Mouse (Mus musculus) cerebellum, adult 18-20 months (tissue): ENCODE data around the gene Rccd1.
A peak's percentile ranks its signal among the peaks of the same experiment; 100 is the strongest.
"Not testable (repeated sequence)": the region's sequence is repeated elsewhere in the genome, so short reads cannot be mapped to it uniquely, and the experiment has no call there.

Experiments
- DNase-seq, 2 experiments: peaks; one replicate each; pipeline ENCODE4 v3.0.0; 2021

The Rccd1 gene

DNA sequence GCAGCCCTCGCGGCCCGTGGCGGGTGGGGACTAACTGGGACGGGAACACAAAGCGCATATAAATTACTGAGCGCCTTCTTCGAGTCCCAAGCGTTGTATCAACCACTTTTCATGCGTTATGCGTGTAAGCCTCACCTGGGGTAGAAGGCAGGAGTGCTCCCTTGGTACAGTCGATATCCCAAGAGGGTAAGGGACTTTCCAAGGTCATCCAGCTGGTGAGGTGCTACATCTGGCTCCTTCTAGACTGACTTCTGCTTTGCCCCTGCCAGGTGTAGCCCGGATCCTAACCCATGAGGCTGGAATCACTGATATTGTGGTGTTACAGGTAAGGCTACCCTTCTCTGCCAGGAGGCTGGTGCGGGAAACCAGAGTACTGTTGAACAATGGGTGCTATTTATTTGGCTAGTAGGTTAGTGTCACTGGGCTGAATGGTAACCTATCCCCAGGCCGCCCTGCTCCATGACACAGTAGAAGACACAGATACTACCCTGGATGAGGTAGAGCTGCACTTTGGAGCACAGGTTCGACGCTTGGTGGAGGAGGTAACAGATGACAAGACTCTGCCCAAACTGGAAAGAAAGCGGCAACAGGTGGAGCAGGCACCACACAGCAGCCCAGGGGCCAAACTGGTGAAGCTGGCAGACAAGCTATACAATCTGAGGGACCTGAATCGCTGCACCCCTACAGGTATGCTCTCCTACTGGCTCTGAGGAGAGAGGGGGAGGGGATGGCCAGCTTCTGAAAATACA, 19.2 kb upstream of the Rccd1 start:
- no peak for DNase-seq

- peak; percentile 95 to 98 for DNase-seq
Observed at GRCm38 (mm10) chr7:80342858-80343257, 18.6 kb upstream of the Rccd1 start, which contains the start of gene Hddc3. Hddc3 (plus strand) TSS chr7:80343104.

DNA sequence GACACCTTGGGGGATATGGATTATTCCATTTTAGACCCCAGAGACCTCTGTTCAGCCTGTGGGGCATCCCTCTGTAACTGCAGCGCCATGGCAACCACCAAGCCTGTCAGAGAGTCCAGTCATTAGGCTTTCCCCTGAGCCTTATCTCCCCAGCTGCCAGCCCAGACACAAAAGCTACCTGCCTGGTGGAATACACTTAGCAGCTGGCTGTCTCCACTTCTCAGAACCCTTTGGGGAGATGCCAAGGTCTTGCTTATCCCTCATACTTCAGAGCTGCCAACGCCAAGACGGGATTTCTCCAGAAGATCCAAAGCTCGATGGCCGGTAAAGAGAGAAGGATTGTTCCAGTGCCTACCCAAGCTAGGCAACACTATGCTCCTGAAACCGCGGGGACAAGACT, 17.5 kb upstream of the Rccd1 start:
- DNase-seq = no peak

- DNase-seq = peak; percentile 75 to 81
Observed at GRCm38 (mm10) chr7:80340793-80341192, 16.5 kb upstream of the Rccd1 start, which contains the start of gene Unc45a. Unc45a (minus strand) TSS chr7:80341005.

GRCm38 (mm10) chr7:80339793-80340628, 15.8 kb upstream of the Rccd1 start:
- peak; percentile 99 to 100 for DNase-seq

DNA sequence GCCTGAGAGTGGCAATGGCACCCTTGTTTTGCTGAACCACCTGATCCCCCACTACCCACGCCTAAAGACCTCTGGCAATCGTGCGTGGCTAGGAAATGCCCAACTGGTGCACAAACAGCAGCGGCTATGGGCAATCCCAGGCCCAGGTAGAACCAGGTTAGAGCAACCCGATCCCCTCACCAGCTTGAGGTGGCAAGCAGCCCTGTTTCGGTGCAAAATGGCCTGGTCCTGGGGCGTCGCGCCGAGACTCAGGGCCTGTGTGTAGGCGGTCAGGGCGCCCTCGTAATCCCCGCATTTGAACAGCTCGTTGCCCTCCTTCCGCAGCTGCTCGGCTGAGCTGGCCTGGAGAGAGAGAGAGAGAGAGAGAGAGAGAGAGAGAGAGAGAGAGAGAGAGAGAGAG, 15.1 kb upstream of the Rccd1 start:
- peak; percentile 44 to 60 for DNase-seq

DNA sequence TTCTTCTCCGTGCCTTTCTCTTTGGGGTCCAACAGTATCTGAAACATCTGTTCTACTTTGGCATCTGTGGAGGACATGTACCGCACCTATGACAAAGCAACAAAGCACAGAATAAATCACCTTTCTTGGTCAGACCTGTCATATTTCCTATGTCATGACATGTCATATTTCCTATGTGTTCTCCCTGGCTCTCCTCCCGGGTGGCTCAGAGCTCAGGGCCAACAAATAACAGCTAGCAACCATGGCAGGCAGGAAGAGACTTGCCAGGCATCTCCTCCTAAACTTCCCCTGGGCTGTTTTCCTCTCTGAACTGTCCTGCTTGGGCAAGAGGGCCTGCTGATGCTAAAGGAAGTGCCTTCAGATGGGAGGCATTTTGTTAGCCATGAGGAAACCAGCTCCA, 12.7 kb upstream of the Rccd1 start:
- no peak for DNase-seq

- DNase-seq = no peak
Observed at GRCm38 (mm10) chr7:80334848-80335247, 10.6 kb upstream of the Rccd1 start.

DNA sequence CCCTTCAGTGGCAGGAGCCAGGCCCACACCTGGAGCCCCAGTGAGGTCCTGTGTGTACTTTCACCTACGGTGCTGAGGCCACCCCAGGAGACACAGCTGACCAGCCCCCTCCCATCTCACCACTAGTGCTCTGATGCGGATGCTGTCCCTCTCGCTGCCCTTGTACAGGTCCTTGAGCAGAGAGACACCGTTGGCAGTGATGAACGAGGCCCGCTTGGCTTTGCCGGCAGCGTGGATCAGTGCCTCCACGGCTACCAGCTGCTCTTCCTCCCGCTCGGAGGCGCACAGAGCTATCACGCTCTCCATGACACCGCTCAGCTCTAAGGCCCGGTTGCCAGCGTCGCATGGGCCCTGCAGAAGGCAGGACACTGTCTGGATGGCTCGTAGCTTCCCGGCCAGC, 7.2 kb upstream of the Rccd1 start:
- no peak for DNase-seq

GRCm38 (mm10) chr7:80330278-80330677, 6.0 kb upstream of the Rccd1 start:
- peak; percentile 63 to 64 for DNase-seq

- DNase-seq = no peak
Observed at GRCm38 (mm10) chr7:80326076-80326475, 1.8 kb upstream of the Rccd1 start.

GRCm38 (mm10) chr7:80325292-80325868, 1.1 kb upstream of the Rccd1 start:
- DNase-seq = no peak

- not testable (repeated sequence) for DNase-seq
Observed at GRCm38 (mm10) chr7:80324816-80325119, 514 bp upstream of the Rccd1 start.

DNA sequence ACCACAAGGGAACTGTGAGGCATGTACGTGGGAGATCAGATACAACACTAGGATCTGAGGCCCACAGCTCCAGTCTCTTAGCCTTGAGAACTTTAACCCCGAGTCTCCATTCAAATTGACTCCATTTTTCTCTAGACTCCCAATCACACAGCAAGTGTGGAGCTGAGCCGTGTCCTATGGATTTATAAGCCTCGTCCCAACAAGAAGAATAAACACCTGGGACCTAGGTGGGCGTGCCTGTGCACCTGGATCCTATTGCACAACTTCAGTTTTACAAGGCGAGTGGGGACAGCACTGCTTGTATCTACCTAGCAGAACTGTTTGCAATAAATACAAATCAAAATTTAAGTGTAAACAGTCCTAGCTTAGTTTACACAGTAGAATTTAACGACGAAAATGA, 918 bp downstream of the Rccd1 start:
- no peak for DNase-seq

DNA sequence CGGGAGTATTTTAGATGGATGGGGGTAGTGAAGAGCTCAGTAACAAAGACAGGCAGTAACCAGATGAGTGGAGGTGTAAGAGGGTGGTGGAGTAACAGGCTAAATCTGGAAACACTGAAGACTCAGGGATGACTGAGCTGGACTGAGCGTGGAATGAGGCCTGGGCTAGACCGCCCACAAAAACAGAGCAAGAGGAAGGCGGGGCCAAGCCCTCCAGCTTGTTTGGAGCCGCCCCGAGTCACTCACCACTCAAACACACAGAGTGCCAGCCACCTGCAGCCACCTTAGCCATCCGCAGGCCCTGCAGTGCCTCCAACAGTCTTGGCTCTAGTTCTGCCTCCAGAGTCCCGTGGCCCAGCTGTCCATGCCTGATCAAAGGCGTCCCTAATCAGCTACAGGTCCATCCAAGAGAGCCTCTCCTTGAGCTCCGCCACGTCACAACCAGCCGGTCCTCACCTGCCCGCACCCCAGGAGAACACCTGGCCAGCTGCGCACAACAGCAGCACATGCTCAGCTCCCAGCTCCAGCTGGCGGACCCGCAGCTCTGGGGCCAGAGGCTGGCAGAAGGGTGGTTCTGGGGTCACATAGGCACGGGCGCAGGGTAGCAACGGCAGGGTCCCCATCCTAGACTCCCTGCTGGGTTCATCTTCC, 4.3 kb downstream of the Rccd1 start:
- DNase-seq = peak in 1 of 2 experiments; percentile 16

GRCm38 (mm10) chr7:80318670-80319069, 5.6 kb downstream of the Rccd1 start:
- no peak for DNase-seq

GRCm38 (mm10) chr7:80317439-80318115, 6.7 kb downstream of the Rccd1 start:
- no peak for DNase-seq

GRCm38 (mm10) chr7:80315733-80316132, 8.5 kb downstream of the Rccd1 start:
- no peak for DNase-seq

- no peak for DNase-seq
Observed at GRCm38 (mm10) chr7:80310771-80311170, 13.5 kb downstream of the Rccd1 start.

DNA sequence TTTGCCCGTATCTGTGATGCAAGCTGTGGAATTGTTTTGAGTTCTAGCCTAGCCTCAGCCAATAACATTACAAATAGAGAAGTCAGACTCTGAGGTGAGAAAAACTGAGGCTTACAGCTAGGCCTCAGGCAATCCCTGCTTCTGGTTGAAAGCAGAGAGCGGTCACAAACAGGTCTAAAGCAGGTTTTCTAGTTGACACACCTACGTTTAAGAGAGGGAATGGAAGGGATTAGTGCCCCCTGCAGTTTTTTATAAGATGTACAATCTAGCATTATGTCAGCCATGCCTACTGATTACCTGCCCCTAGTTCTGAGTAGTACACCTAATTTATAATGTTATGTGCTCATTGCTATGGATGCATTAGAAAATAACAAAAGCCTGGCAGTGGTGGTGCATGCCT, 16.5 kb downstream of the Rccd1 start:
- DNase-seq = no peak

- DNase-seq = no peak
Observed at GRCm38 (mm10) chr7:80301522-80301921, 22.7 kb downstream of the Rccd1 start.

DNA sequence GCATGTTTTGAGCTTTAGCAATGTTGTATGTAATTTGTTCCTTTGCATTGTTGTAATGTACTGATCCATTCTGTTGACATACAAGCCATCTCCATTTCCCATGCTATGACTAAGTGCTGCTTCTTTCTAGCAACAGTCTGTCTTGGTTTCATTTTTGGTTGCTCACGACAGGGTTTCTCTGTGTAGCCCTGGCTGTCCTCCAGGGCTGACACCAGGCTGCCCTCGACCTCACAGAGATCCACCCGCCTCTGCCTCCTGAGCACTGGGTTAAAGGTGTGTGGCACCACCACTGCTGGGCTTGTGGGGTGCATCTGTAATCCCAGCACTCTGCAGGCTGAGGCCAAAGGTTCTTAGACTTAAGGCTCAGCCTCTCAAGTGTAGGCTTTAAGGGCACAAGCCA, 24.7 kb downstream of the Rccd1 start:
- no peak for DNase-seq

GRCm38 (mm10) chr7:80298754-80299153, 25.5 kb downstream of the Rccd1 start:
- no peak for DNase-seq
